Mouse (Mus musculus): ENCODE data around the gene Nmnat3.

DNA sequence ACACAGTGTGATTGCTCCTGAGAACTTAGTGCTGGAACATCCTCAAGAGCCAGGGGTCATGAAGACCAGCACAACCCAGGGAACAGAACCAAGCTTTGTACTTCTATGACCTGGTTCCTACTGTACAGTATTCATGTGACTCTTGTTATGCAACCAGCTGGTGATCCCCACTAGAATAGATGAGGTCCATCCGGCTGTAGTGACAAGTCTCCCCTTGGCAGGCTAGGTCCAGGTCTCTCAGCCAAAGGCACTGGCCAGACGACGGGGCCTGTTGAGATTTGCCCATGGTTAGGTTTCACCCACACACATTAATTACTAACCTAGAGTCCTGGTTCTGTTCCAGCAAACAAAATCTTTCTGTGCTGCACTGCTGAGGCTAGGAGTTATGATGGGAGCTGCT, 131.1 kb downstream of the Nmnat3 start:
- TF ChIP-seq POLR2A (IDR thresholded peaks at IDR 0.05; ENCODE audit: insufficient read depth, low read depth, low read length): no peak
- no peak for TF ChIP-seq CTCF (IDR thresholded peaks at IDR 0.05; ENCODE audit: insufficient read depth, low read depth, low read length)

Data from olfactory bulb, adult 2 months (tissue).